Mouse (Mus musculus): ENCODE measurements at regions not wholly inside any gene's neighbourhood (a gene's known extent, or its start where the extent isn't known, plus 50 kb on each side); places are given as distances from the start of the nearest gene placed in this dataset.

DNA sequence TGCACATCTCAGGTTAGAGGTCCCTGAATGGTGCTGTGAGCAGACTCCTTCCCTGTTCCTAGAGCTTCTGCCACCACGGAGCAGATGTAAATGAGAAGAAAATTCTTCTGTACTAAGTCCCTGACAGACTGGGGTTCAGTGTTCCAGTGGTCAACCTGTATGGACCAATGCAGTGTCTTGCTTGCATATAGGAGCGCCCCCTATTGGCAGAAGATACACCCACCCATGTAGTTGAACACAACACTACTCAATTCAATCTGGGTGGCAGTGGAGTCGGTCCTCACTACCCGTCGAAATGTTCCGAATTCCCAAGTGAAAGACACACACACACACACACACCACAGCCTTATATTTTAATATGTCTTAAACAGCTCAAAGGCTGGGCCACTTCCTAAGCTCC lies 94.6 kb downstream of the Psmg1 start:
- no peaks in the 10 kb centered on the region for H3K4me1 ChIP-seq (ENCODE audit: control insufficient read depth, insufficient read depth, low read depth, low read length)
- WGBS, result 75% methylated on average over 6 of the region's 6 CpGs
- H3K27me3 ChIP-seq (replicated peaks; ENCODE audit: control insufficient read depth, insufficient read depth, low read length), result no peaks in the 10 kb centered on the region
- no peak overlapping the region for H3K9ac ChIP-seq (ENCODE audit: low read depth, low read length)
- no peak for ATAC-seq
- no peak overlapping the region for H3K4me2 ChIP-seq (ENCODE audit: low read length)
- no peaks in the 10 kb centered on the region for H3K36me3 ChIP-seq (ENCODE audit: control insufficient read depth, insufficient read depth, low read length)
- no peaks in the 10 kb centered on the region for H3K9me3 ChIP-seq (ENCODE audit: control insufficient read depth, low read length)
- no peak overlapping the region for H3K27ac ChIP-seq (ENCODE audit: low read depth, low read length)
- no peak overlapping the region for H3K4me3 ChIP-seq (ENCODE audit: low read length)

DNA sequence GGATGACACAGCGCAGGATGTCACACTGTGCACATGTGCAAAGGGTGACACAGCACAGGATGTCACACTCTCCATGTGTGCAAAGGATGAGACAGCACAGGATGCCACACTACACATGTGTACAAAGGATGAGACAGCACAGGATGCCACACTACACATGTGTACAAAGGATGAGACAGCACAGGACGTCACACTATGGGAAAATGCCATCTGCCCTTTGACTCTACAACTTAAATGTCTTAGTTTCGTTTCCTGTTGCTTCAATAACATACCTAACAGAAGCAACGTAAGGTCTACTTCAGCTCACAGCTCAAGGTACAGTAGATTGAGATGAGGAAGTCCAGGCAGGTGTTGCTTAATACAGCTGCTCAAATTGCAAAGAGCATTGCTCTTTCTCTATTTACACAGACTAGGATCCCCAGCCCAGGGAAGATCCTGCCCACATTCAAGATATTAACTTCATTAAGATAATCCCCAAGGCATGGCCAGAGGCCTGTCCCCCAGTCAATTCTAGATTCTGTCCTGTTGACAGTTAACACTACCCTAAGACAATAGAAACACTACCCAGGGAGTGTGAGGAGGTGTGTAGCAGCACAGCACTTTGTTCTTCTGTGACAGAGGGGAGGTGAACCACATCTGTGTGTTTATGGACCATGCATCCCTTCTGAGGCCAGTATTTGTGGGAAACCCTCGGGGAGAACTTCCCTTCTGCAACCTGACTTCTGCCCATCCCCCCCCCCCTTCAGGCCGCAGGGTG lies 97.0 kb downstream of the Psmg1 start:
- Histone ChIP-seq H3K4me1 (ENCODE audit: control insufficient read depth, insufficient read depth, low read depth, low read length) (no peaks in the 10 kb centered on the region), H3K9me3 (ENCODE audit: control insufficient read depth, low read length) (no peaks in the 10 kb centered on the region), H3K27ac (ENCODE audit: low read depth, low read length) (no peak overlapping the region), H3K9ac (ENCODE audit: low read depth, low read length) (no peak overlapping the region), H3K36me3 (ENCODE audit: control insufficient read depth, insufficient read depth, low read length) (no peaks in the 10 kb centered on the region), H3K27me3 (replicated peaks; ENCODE audit: control insufficient read depth, insufficient read depth, low read length) (no peaks in the 10 kb centered on the region), H3K4me3 (ENCODE audit: low read length) (no peak overlapping the region), H3K4me2 (ENCODE audit: low read length) (no peak overlapping the region)
- ATAC-seq, result no peak
- 72% methylated on average over 6 of the region's 6 CpGs for WGBS

DNA sequence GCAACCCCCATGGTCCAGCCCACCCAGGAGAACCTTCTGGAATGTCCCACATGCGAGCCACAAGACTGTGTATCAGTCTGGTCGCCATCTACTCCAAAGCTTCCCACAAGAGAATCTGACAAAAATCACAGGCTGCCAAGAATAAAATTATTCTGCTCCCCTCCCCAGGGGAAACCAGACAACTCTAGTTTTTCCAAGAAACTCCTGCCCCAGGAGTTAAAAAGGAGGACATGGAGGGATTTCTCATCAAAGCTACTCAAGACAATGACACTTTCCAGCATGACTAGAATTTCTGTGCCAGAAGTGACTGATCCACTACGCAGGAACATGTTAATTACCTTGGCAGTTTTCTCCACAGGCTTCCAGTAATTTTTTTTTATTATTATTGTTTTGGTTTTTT lies 98.4 kb downstream of the Psmg1 start:
- 50% methylated on average over 3 of the region's 3 CpGs for WGBS
- Histone ChIP-seq H3K36me3 (ENCODE audit: control insufficient read depth, insufficient read depth, low read length) (no peaks in the 10 kb centered on the region), H3K27ac (ENCODE audit: low read depth, low read length) (no peak overlapping the region), H3K9me3 (ENCODE audit: control insufficient read depth, low read length) (no peaks in the 10 kb centered on the region), H3K9ac (ENCODE audit: low read depth, low read length) (no peak overlapping the region), H3K27me3 (replicated peaks; ENCODE audit: control insufficient read depth, insufficient read depth, low read length) (no peaks in the 10 kb centered on the region), H3K4me3 (ENCODE audit: low read length) (no peak overlapping the region), H3K4me2 (ENCODE audit: low read length) (no peak overlapping the region), H3K4me1 (ENCODE audit: control insufficient read depth, insufficient read depth, low read depth, low read length) (no peaks in the 10 kb centered on the region)
- ATAC-seq, result no peak

DNA sequence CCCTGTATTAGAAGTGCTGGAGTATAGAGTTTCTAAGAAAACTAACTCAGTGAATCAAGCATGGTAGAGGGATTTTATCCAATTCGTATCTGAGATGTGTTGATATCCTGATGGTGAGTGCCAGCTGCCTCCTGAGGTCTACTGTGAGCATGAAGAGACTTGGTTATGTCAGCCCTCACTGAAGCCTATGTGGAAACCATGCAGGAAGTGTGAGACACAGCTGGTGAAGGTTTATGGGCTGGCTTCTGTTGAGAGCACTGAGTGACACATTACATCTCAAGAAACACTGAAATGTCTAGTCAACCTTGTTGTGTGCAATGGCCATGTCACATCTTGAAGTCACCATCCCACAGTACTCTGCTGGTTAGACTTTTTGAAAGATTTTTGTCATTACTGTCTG lies 104.6 kb downstream of the Psmg1 start:
- Histone ChIP-seq H3K9ac (ENCODE audit: low read depth, low read length) (no peak overlapping the region), H3K36me3 (ENCODE audit: control insufficient read depth, insufficient read depth, low read length) (no peaks in the 10 kb centered on the region), H3K4me1 (ENCODE audit: control insufficient read depth, insufficient read depth, low read depth, low read length) (no peaks in the 10 kb centered on the region), H3K4me2 (ENCODE audit: low read length) (no peak overlapping the region), H3K4me3 (ENCODE audit: low read length) (no peak overlapping the region), H3K9me3 (ENCODE audit: control insufficient read depth, low read length) (no peaks in the 10 kb centered on the region), H3K27ac (ENCODE audit: low read depth, low read length) (no peak overlapping the region), H3K27me3 (replicated peaks; ENCODE audit: control insufficient read depth, insufficient read depth, low read length) (no peaks in the 10 kb centered on the region)
- 90% methylated on average over 1 of the region's 1 CpGs for WGBS
- ATAC-seq, result no peak

DNA sequence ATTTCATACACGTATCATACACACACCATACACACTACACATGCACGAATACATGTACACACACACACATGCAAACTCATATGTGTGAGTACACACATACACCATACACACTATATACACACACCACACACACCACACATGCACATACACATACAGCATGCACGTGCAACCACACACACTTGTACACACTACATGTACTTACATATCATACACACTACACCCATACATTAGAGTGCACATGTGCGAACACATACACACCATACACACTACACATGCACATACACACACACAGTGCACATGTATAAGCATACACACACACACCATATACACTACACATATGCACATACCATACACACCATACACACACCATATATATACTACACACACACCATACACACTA lies 117.5 kb downstream of the Psmg1 start:
- Histone ChIP-seq H3K4me2 (ENCODE audit: low read length) (no peak overlapping the region), H3K27ac (ENCODE audit: low read depth, low read length) (no peak overlapping the region), H3K9ac (ENCODE audit: low read depth, low read length) (no peak overlapping the region), H3K4me3 (ENCODE audit: low read length) (no peak overlapping the region), H3K4me1 (ENCODE audit: control insufficient read depth, insufficient read depth, low read depth, low read length) (no peaks in the 10 kb centered on the region), H3K27me3 (replicated peaks; ENCODE audit: control insufficient read depth, insufficient read depth, low read length) (no peaks in the 10 kb centered on the region), H3K9me3 (ENCODE audit: control insufficient read depth, low read length) (no peaks in the 10 kb centered on the region), H3K36me3 (ENCODE audit: control insufficient read depth, insufficient read depth, low read length) (no peaks in the 10 kb centered on the region)
- ATAC-seq, result no peak
- WGBS, result 94% methylated on average over 4 of the region's 4 CpGs

DNA sequence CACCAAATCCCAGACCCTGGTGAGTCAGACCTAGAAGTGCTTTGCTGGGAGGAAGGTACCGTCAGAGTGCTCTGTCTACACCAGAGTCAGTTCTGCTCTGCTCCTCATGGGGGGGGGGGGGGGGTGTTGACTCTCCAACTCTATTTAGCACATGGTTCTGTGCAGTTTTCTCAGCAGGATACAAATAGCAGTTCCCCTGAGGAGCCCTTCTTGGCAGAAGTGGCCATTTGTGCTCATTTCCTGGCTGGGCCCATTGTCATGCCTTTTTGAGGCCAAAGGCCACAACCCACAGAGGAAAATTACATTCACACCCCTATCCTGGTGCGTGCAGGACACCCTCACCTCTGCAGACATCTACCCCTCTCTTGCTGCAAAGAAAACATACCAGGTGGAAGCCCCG lies 118.3 kb downstream of the Psmg1 start:
- no peak for ATAC-seq
- H3K4me1 ChIP-seq (ENCODE audit: control insufficient read depth, insufficient read depth, low read depth, low read length), result no peaks in the 10 kb centered on the region
- H3K9me3 ChIP-seq (ENCODE audit: control insufficient read depth, low read length), result no peaks in the 10 kb centered on the region
- H3K27me3 ChIP-seq (replicated peaks; ENCODE audit: control insufficient read depth, insufficient read depth, low read length), result no peaks in the 10 kb centered on the region
- 74% methylated on average over 3 of the region's 3 CpGs for WGBS
- no peak overlapping the region for H3K4me3 ChIP-seq (ENCODE audit: low read length)
- H3K36me3 ChIP-seq (ENCODE audit: control insufficient read depth, insufficient read depth, low read length), result no peaks in the 10 kb centered on the region
- H3K27ac ChIP-seq (ENCODE audit: low read depth, low read length), result no peak overlapping the region
- no peak overlapping the region for H3K9ac ChIP-seq (ENCODE audit: low read depth, low read length)
- H3K4me2 ChIP-seq (ENCODE audit: low read length), result no peak overlapping the region

DNA sequence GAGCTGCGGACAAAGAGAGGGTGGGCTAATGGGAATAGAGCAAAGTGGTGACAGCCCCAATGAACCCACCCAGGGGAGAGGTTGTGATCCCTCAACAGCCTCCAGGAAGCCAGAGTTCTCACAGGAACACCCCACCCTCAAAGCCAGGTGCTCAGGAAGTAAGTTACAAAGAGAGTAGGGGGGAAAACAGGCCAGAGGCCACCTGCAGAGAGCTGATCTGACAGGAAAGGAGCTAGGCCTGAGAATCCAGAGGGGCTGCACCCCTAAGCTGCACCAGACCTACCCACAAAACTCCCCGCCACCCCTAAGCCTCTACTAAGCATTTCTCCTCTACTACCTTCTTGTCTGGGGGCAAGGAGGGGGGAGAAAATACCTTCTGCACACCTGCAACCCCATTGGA lies 120.5 kb downstream of the Psmg1 start:
- no peak overlapping the region for H3K4me2 ChIP-seq (ENCODE audit: low read length)
- H3K4me1 ChIP-seq (ENCODE audit: control insufficient read depth, insufficient read depth, low read depth, low read length), result no peaks in the 10 kb centered on the region
- H3K9me3 ChIP-seq (ENCODE audit: control insufficient read depth, low read length), result no peaks in the 10 kb centered on the region
- H3K27me3 ChIP-seq (replicated peaks; ENCODE audit: control insufficient read depth, insufficient read depth, low read length), result no peaks in the 10 kb centered on the region
- ATAC-seq, result no peak
- H3K27ac ChIP-seq (ENCODE audit: low read depth, low read length), result no peak overlapping the region
- 86% methylated on average over 2 of the region's 2 CpGs for WGBS
- H3K4me3 ChIP-seq (ENCODE audit: low read length), result no peak overlapping the region
- no peak overlapping the region for H3K9ac ChIP-seq (ENCODE audit: low read depth, low read length)
- no peaks in the 10 kb centered on the region for H3K36me3 ChIP-seq (ENCODE audit: control insufficient read depth, insufficient read depth, low read length)

DNA sequence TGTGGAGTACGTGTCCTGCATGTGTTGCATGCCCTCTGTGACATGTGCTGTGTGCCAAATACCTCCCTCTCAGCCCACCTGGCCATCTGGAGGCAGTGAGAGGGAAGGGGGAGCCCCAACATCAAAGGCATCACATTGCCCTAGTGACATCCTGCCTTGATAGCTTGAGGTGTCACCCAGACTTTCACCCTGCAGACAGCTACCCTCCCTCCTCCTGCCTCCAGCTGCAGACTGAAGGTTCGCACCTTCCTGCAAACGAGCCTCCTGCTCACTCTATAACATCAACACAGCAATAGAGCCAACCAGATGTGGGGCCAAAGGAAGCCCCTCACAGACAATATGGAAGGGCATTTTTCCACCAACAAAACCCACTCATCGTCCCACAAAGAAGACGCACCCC lies 121.3 kb downstream of the Psmg1 start:
- no peak for ATAC-seq

DNA sequence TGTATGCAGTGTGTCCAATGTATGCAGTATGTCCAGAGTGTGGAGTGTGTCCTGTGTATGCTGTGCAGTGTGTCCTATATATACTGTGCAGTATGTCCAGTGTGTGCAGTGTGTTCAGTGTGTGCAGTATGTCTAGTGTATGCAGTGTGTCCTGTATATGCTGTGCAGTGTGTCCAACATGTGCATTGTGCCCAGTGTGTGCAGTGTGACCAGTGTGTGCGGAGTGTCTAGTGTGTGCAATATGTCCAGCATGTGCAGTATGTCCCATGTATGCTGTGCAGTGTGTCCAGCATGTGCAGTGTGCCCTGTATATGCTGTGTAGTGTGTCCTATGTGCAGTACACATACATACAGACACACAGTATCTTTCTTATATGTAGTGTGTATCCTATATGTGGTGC lies 121.9 kb downstream of the Psmg1 start:
- ATAC-seq, result no peak
- Histone ChIP-seq H3K4me1 (ENCODE audit: control insufficient read depth, insufficient read depth, low read depth, low read length) (no peaks in the 10 kb centered on the region), H3K4me2 (ENCODE audit: low read length) (no peak overlapping the region), H3K9ac (ENCODE audit: low read depth, low read length) (no peak overlapping the region), H3K36me3 (ENCODE audit: control insufficient read depth, insufficient read depth, low read length) (no peaks in the 10 kb centered on the region), H3K27ac (ENCODE audit: low read depth, low read length) (no peak overlapping the region), H3K4me3 (ENCODE audit: low read length) (no peak overlapping the region), H3K27me3 (replicated peaks; ENCODE audit: control insufficient read depth, insufficient read depth, low read length) (no peaks in the 10 kb centered on the region), H3K9me3 (ENCODE audit: control insufficient read depth, low read length) (no peaks in the 10 kb centered on the region)
- WGBS, result 94% methylated on average over 1 of the region's 1 CpGs

More for the DNA sequence above, 121.3 kb downstream of the Psmg1 start:
- H3K27me3 ChIP-seq (replicated peaks; ENCODE audit: control insufficient read depth, insufficient read depth, low read length), result no peaks in the 10 kb centered on the region
- no peaks in the 10 kb centered on the region for H3K4me1 ChIP-seq (ENCODE audit: control insufficient read depth, insufficient read depth, low read depth, low read length)
- no peak overlapping the region for H3K9ac ChIP-seq (ENCODE audit: low read depth, low read length)
- no peak overlapping the region for H3K4me2 ChIP-seq (ENCODE audit: low read length)
- H3K9me3 ChIP-seq (ENCODE audit: control insufficient read depth, low read length), result no peaks in the 10 kb centered on the region
- no peak overlapping the region for H3K4me3 ChIP-seq (ENCODE audit: low read length)
- no peaks in the 10 kb centered on the region for H3K36me3 ChIP-seq (ENCODE audit: control insufficient read depth, insufficient read depth, low read length)
- H3K27ac ChIP-seq (ENCODE audit: low read depth, low read length), result no peak overlapping the region
- 81% methylated on average over 5 of the region's 5 CpGs for WGBS

DNA sequence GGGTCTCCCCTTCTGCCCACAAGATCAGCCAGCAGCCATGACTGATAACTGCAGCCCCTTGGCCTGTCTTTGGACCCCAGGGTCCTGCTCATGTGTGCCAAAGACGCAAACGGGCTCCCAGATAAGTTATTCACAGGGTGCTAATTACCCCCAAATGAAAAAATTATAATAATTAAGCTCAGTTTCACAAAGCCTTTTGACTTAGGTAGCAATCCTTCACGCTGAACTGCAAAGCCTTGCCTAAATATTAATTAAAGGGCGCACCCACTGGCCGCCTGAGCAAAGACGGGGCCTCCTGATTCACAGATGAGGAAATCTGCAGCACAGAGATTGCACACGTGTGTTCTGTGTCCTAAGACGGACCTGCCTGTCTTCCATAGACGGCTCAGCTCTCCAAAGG lies 123.2 kb downstream of the Psmg1 start:
- no peaks in the 10 kb centered on the region for H3K4me1 ChIP-seq (ENCODE audit: control insufficient read depth, insufficient read depth, low read depth, low read length)
- no peak overlapping the region for H3K4me2 ChIP-seq (ENCODE audit: low read length)
- no peaks in the 10 kb centered on the region for H3K36me3 ChIP-seq (ENCODE audit: control insufficient read depth, insufficient read depth, low read length)
- no peaks in the 10 kb centered on the region for H3K9me3 ChIP-seq (ENCODE audit: control insufficient read depth, low read length)
- 83% methylated on average over 9 of the region's 9 CpGs for WGBS
- H3K9ac ChIP-seq (ENCODE audit: low read depth, low read length), result no peak overlapping the region
- no peak overlapping the region for H3K27ac ChIP-seq (ENCODE audit: low read depth, low read length)
- no peaks in the 10 kb centered on the region for H3K27me3 ChIP-seq (replicated peaks; ENCODE audit: control insufficient read depth, insufficient read depth, low read length)
- no peak overlapping the region for H3K4me3 ChIP-seq (ENCODE audit: low read length)
- ATAC-seq, result no peak

Data from hindbrain, embryonic 16.5 days (tissue).